Mouse (Mus musculus) forebrain, embryonic 13.5 days (tissue): ENCODE measurements around the gene 5330417C22Rik. TPM values are rescaled to one million over a fixed set of nuclear protein-coding genes. Genes with fewer than 3 reads are reported as not detected.
"Not testable (repeated sequence)": the region's sequence is repeated elsewhere in the genome, so short reads cannot be mapped to it uniquely, and the experiment has no call there.

Source experiments
- ATAC-seq: fragments of 200-750 bp; cut with Nextera tagmentation; 2 replicates; pipeline ENCODE4 v1.8.0; 2017
- H3K27ac ChIP-seq: fragments of 300-500 bp; sonication (generic); 2 replicates; pipeline ENCODE4 v1.5.1; 2015; ENCODE audit warnings: inconsistent platforms, mild to moderate bottlenecking, moderate library complexity
- H3K27me3 ChIP-seq: fragments of 300-500 bp; sonication (generic); 2 replicates; pipeline ENCODE4 v1.6.1; 2015; ENCODE audit warnings: mild to moderate bottlenecking, inconsistent platforms
- H3K36me3 ChIP-seq: fragments of 300-500 bp; sonication (generic); 2 replicates; pipeline ENCODE4 v1.6.1; 2015; ENCODE audit warnings: mild to moderate bottlenecking, inconsistent platforms; ENCODE audit not compliant: poor library complexity, severe bottlenecking
- H3K4me1 ChIP-seq: fragments of 300-500 bp; sonication (generic); 2 replicates; pipeline ENCODE4 v1.6.1; 2015; ENCODE audit warnings: inconsistent platforms
- H3K4me2 ChIP-seq: fragments of 300-500 bp; sonication (generic); 2 replicates; pipeline ENCODE4 v1.6.1; 2015; ENCODE audit warnings: inconsistent platforms, mild to moderate bottlenecking, moderate library complexity
- H3K4me3 ChIP-seq: fragments of 300-500 bp; sonication (generic); 2 replicates; pipeline ENCODE4 v1.5.1; 2015; ENCODE audit warnings: mild to moderate bottlenecking, inconsistent platforms
- H3K9ac ChIP-seq: fragments of 300-500 bp; sonication (generic); 2 replicates; pipeline ENCODE4 v1.6.1; 2015; ENCODE audit warnings: mild to moderate bottlenecking, inconsistent platforms
- H3K9me3 ChIP-seq: fragments of 300-500 bp; sonication (generic); replicated peaks from 2 replicates; pipeline ENCODE4 v1.6.1; 2016; ENCODE audit warnings: inconsistent platforms
- WGBS: fragments of 180-500 bp; shearing (Covaris S2); methylation state at CpG from one replicate; pipeline ENCODE4 v1.1.7; 2015; 5-methylcytosine and 5-hydroxymethylcytosine counted together
- polyA plus RNA-seq: library from polyadenylated mRNA; unstranded; fragments of >200 nt; fragmentation: Nextera tagmentation; extraction: Ambion mirVana; gene quantifications from 2 replicates; pipeline ENCODE4 v1.2.1, GENCODE M21; 2015

5330417C22Rik gene
- 4.3 and 6.4 TPM in 2 replicates for polyA plus RNA-seq

DNA sequence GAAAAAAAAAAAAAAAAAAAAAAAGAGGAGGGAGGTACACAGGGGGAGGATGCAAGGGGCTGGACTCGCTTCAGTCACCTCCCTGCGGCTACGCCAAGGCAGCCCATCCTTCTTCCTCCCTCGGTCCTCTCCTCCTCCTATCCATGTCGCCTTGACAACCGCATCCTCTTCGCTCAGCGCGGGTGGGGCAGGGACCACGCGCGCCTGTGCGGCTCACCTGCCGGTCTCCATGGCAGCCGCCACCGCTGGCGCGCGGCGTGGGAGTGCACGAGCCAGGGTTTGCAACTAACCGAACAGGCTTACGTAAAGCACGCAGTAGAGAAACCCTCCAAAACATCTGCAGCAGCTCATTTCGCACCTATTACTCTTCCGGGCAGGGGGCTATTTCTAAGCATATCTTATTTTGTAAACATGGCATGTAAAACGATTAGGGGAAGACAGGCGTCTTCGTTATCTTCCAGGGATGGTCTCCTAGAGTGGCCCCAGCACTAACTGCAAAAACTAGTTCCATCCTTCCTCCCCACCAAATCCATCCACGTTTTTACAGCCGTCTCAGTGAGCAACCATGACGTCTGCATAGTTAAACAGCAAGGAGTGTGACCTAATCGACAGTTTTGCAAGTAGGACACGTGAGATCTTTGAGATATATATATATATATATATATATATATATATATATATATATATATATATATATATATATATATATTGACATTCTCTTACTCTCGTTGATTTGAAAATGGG is at the start of gene 5330417C22Rik:
Gene 5330417C22Rik, minus strand, starts transcription at position 20 of the 744 bp plus-strand sequence.
- H3K36me3 ChIP-seq = no peaks in the 10 kb centered on the region
- 2% methylated on average over 32 of the region's 35 CpGs for WGBS
- H3K4me1 ChIP-seq = peaks cover 19% of the 10 kb centered on the region
- H3K27me3 ChIP-seq = peaks cover 21% of the 10 kb centered on the region
- peak within 1 kb of the TSS; percentile 54 for H3K4me3 ChIP-seq
- no peaks in the 10 kb centered on the region for H3K9me3 ChIP-seq
- H3K9ac ChIP-seq = peak within 1 kb of the TSS; percentile 70
- ATAC-seq = peak; percentile 95
- H3K4me2 ChIP-seq = peak within 1 kb of the TSS; percentile 93
- peak within 1 kb of the TSS; percentile 48 for H3K27ac ChIP-seq

DNA sequence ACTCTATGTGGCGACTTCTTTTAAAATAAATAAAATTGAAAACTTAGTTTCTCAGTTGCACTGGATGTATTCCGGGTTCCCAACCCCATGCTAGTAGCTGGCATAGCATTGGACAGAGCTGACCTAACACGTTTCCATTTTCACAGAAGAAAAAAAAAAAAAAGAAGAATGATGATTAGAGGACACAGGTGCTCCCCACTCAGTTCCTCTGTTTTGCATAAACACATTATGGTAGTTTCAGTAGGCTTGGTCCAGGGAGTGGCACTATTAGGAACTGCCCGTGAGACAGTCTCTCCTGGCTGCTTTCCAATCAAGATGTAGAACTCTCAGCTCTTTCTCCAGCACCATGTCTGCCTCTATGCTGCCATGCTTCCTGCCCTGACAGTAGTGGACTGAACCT is 48.2 kb upstream of the 5330417C22Rik start:
- H3K4me1 ChIP-seq = 0 out of 2 replicates have a peak, but pooled peaks cover 5% of the 10 kb centered on the region
- no peak for ATAC-seq
- H3K9ac ChIP-seq = no peak overlapping the region
- WGBS = 91% methylated on average over 4 of the region's 4 CpGs
- no peaks in the 10 kb centered on the region for H3K9me3 ChIP-seq
- H3K36me3 ChIP-seq = peaks cover 8% of the 10 kb centered on the region
- H3K4me2 ChIP-seq = no peak overlapping the region
- no peak overlapping the region for H3K27ac ChIP-seq
- no peak overlapping the region for H3K4me3 ChIP-seq
- no peaks in the 10 kb centered on the region for H3K27me3 ChIP-seq

DNA sequence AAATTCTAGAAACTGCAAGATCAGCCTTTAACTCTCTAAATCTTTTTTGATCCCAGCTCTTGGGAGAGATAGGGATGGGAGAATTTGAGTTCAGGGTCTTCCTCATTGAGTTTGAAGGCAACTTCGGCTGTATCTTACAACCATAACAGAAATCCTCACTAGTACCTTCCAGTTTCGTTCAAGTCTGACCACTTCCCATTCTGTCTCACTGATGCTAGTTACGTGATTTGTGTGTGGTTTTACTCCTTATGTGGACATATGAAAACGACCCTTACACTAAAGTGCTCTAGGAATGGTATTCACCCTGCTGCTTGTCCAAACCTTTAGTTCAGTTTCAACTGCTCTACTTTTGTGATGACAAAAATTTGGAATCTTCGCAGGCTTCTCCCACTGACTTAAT is 37.7 kb upstream of the 5330417C22Rik start:
- no peak overlapping the region for H3K27ac ChIP-seq
- ATAC-seq = no peak

DNA sequence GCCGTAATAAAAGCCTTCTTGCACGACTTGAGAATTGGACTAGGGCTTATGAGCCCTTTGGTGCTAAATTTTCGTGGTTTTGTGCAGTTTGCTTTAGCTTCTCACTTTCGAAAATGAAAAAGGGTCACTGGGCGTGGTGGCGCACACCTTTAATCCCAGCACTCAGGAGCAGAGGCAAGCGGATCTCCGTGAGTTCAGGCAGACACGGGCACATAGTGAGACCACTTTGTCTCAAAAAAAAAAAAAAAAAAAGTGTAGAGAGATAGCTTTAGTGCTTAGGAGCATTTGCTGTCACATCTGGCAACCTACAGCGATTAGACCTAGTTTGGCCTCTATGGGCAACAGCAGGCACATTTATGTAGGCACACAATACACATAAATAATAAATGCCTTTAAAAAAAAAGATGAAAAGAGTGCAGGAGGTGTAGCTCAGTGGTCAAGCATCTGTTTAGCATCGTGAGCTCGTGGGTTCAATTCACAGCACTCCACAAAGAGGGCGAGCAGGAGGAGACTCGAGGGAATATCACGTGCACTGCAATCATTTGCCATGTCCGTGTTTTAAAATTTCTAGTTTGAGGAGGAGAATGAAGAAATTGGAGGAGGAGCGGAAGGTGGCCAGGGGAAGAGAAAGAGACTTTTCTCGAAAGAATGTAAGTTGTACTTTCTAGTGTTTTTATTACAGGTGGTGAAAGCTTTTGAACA is 36.1 kb upstream of the 5330417C22Rik start:
- no peak overlapping the region for H3K27ac ChIP-seq
- 49% methylated on average over 18 of the region's 18 CpGs for WGBS
- peak overlapping the region; percentile 78 for H3K4me2 ChIP-seq
- peak overlapping the region; percentile 66 for H3K4me3 ChIP-seq
- ATAC-seq = no peak
- H3K9ac ChIP-seq = peak overlapping the region; percentile 79
- H3K9me3 ChIP-seq = no peaks in the 10 kb centered on the region
- no peaks in the 10 kb centered on the region for H3K36me3 ChIP-seq
- no peaks in the 10 kb centered on the region for H3K27me3 ChIP-seq
- peaks cover 39% of the 10 kb centered on the region for H3K4me1 ChIP-seq

More for the DNA sequence above, 37.7 kb upstream of the 5330417C22Rik start:
- Histone ChIP-seq H3K4me1 (peaks cover 26% of the 10 kb centered on the region), H3K9ac (no peak overlapping the region), H3K27me3 (no peaks in the 10 kb centered on the region), H3K4me2 (no peak overlapping the region), H3K36me3 (peaks cover 8% of the 10 kb centered on the region), H3K4me3 (no peak overlapping the region), H3K9me3 (no peaks in the 10 kb centered on the region)
- WGBS = 93% methylated on average over 5 of the region's 5 CpGs

DNA sequence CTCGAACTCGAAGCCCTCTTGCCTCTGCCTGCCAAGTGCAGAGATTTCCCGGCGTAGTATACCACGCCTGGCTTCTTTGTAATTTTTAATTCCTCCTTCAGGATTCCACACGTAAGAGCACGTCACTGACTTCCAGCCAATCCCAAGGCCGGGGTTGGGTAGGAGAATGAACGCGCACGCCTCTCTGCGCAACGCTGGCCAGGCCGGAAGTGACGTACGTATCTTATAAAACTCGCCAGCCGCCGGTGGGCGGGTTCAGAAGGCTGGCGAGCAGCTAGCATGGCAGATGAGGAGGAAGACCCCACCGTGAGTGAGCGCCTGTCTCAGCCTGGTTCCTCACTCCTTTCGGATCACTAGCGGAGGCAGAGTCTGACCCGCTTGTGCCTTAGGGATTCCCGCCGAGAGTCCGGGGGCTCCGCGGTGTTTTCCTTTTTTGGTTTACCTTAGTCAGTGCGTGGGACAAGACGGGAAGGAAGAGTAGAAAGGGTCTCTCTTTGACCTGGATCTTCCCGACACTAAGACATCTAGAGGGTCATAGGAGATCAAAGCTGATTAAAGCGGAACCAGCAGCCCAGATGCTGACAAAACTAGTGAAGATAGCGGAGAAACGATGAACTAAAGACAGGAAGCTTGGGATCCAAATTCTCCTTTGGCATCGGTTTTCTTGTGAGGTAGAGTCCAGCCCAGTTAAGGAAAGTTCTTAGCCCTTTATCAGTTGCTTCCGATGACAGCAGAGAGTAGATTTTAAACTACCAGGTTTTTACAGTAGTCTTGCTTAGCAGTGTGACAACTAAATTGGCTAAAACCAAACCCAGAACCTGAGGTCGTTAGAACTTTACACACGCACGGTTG is 35.3 kb upstream of the 5330417C22Rik start, which contains the start of gene Taf13:
Gene Taf13, plus strand, starts transcription at position 256 of the 852 bp plus-strand sequence.
- no peaks in the 10 kb centered on the region for H3K27me3 ChIP-seq
- peak; percentile 97 for ATAC-seq
- H3K4me3 ChIP-seq = peak within 1 kb of the TSS; percentile 66
- WGBS = 2% methylated on average over 42 of the region's 42 CpGs
- no peaks in the 10 kb centered on the region for H3K36me3 ChIP-seq
- H3K4me1 ChIP-seq = peaks cover 39% of the 10 kb centered on the region
- peak within 1 kb of the TSS; percentile 79 for H3K9ac ChIP-seq
- peak within 1 kb of the TSS; percentile 20; the same call in 1 of the 2 replicates for H3K27ac ChIP-seq
- peak within 1 kb of the TSS; percentile 78 for H3K4me2 ChIP-seq
- H3K9me3 ChIP-seq = no peaks in the 10 kb centered on the region

DNA sequence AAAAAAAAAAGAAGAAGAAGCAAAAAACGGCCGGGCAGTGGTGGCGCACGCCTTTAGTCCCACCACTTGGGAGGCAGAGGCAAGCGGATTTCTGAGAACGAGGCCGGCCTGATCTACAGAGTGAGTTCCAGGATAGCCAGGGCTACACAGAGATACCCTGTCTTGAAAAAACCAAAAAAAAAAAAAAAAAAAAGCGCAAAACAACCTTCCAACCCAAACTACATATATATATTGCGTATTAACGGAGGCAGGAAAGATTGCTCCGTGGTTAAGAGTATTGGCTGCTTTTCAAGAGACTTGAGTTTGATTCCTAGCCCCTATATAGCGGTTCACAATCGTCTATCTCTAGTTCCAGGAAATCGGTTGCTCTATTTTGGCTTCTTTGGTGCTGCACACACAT is 34.5 kb upstream of the 5330417C22Rik start:
- no peak overlapping the region for H3K9ac ChIP-seq
- peaks cover 39% of the 10 kb centered on the region for H3K4me1 ChIP-seq
- H3K4me3 ChIP-seq = no peak overlapping the region
- H3K36me3 ChIP-seq = no peaks in the 10 kb centered on the region
- no peaks in the 10 kb centered on the region for H3K27me3 ChIP-seq
- H3K9me3 ChIP-seq = no peaks in the 10 kb centered on the region
- H3K4me2 ChIP-seq = peak overlapping the region; percentile 78
- 89% methylated on average over 14 of the region's 14 CpGs for WGBS
- no peak for ATAC-seq
- H3K27ac ChIP-seq = no peak overlapping the region

DNA sequence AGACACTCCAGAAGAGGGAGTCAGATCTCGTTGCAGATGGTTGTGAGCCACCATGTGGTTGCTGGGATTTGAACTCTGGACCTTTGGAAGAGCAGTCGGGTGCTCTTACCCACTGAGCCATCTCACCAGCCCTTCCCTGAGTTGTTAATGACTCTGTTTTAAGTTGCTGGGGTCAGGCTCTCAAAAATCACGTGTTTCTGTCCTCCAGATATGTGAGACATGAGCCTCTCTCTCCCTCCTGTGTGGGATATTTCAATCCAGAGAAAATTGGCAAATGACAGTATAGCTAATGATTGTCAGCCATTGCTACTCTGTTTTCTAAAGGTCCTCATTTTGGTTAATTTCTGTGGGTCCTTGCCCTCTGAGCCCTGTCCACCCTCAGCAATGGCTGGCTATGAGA is 33.3 kb upstream of the 5330417C22Rik start:
- not testable (repeated sequence) for H3K4me3 ChIP-seq, H3K36me3 ChIP-seq, H3K27me3 ChIP-seq, H3K27ac ChIP-seq, H3K4me2 ChIP-seq, H3K9me3 ChIP-seq, ATAC-seq, H3K9ac ChIP-seq
- H3K4me1 ChIP-seq = peaks cover 39% of the 10 kb centered on the region
- WGBS = 62% methylated on average over 3 of the region's 3 CpGs

DNA sequence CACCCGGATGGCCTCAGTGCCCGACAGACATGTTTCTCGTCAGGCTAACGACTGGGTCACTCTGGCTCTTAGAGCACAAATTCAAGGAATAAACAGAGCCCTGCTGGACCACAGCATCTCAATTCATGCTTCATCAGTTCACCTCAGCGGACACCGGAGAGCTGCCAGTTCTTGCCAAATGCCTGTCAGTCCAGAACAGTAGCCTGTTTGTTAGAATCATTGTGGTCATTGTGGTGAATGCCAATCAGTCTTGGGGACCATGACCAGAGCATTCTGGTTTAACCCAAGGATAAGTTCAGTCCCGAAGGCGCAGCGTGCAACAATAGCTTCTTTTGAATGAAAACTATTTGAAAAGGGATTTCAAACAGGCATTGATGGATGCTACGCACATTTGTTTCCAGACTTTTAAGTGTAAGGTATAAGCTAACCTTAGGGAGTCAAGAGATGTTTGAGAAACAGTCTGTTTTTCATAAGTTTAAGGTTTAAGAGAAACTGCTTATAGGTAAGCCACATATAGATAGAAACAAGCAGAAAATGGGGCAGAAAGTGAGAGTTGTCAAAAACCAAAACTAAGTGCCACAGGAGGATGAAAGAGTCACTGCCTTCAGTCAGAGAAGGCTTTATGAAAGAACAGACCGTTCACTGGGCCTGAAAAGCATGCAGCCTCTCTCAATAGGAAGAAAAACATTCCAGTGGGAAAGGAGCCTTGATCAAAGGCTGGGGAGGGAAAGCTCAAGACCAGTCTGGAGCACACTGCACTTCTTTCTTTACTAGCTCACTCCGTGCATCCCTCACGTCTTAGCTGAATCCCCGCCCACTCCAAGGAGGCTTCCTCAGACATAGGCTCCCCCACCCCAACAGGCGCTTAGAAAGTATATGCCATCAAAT is 31.9 kb upstream of the 5330417C22Rik start:
- ATAC-seq = peak; percentile 29; the same call in 1 of the 2 replicates
- Histone ChIP-seq H3K27ac (peak overlapping the region; percentile 81), H3K27me3 (no peaks in the 10 kb centered on the region), H3K9ac (peak overlapping the region; percentile 8; the same call in 1 of the 2 replicates), H3K4me3 (no peak overlapping the region), H3K4me2 (peak overlapping the region; percentile 23), H3K9me3 (no peaks in the 10 kb centered on the region), H3K36me3 (no peaks in the 10 kb centered on the region), H3K4me1 (peaks cover 28% of the 10 kb centered on the region)
- WGBS = 7% methylated on average over 15 of the region's 15 CpGs

DNA sequence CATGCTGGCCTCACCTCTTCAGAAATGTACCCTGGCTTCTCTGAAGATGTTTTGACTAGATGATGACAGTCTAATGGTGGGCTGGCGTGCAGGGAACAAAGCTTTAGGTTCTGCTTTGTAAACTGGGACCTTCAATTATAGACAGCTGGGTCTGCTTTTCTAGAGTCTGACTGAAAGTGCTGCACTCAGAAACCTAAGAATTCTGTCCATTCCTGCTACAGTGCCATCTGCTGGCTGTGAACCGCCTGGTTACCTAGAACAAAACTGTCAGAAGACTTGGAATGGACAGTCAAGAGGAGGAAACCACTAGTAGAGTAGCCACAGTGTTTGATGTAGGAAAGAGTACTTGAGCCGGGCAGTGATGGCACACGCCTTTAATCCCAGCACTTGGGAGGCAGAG is 27.0 kb upstream of the 5330417C22Rik start:
- peak overlapping the region; percentile 71 for H3K4me3 ChIP-seq
- H3K27ac ChIP-seq = peak overlapping the region; percentile 94
- no peaks in the 10 kb centered on the region for H3K9me3 ChIP-seq
- H3K27me3 ChIP-seq = no peaks in the 10 kb centered on the region
- H3K4me1 ChIP-seq = peaks cover 26% of the 10 kb centered on the region
- WGBS = 2% methylated on average over 4 of the region's 4 CpGs
- peak overlapping the region; percentile 38 for H3K9ac ChIP-seq
- ATAC-seq = peak; percentile 29; the same call in 1 of the 2 replicates
- peaks cover 19% of the 10 kb centered on the region for H3K36me3 ChIP-seq
- H3K4me2 ChIP-seq = peak overlapping the region; percentile 66

DNA sequence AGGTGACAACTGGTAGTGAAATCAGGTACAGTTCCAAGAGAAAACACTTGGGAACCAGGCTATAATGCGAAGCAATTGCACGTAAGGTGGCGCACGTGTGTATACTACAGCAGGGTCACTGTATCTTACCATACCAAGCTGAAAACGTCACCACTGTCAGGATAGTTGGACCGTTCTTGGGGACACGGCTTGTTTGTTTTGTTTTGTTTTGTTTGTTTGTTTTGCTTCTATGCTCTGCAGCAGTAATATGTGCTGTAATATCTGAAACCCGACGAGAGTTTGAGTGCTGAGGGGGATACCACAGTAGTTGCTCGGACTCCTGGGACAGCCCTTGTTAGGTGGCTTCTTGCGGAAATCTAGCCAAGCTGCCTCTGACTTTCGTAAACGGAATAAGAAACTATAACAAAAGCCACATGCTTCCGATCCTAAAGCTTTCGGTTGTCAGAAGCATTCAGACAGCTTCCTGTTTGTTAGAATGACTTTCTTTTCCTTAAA is 26.5 kb upstream of the 5330417C22Rik start:
- ATAC-seq = peak; percentile 73
- peaks cover 24% of the 10 kb centered on the region for H3K36me3 ChIP-seq
- WGBS = 12% methylated on average over 15 of the region's 15 CpGs
- H3K27ac ChIP-seq = peak overlapping the region; percentile 94
- peak overlapping the region; percentile 71 for H3K4me3 ChIP-seq
- peaks cover 21% of the 10 kb centered on the region for H3K4me1 ChIP-seq
- peak overlapping the region; percentile 66 for H3K4me2 ChIP-seq
- peak overlapping the region; percentile 38 for H3K9ac ChIP-seq
- H3K27me3 ChIP-seq = no peaks in the 10 kb centered on the region
- H3K9me3 ChIP-seq = no peaks in the 10 kb centered on the region
